Mouse (Mus musculus) layer of hippocampus, adult 8-10 months (tissue): ENCODE data around the gene Zdhhc23. TPM values are rescaled to one million over a fixed set of nuclear protein-coding genes. Genes with fewer than 3 reads are reported as not detected.

Experiments used
- DNase-seq, 2 experiments: peaks; one replicate each; pipeline ENCODE4 v3.0.0; 2022; ENCODE audit warnings: low spot score in 2 of 2
- total RNA-seq, 4 experiments: library from RNA; stranded (reverse); gene quantifications; 2 replicates each; pipeline ENCODE4 v1.2.4; 2022

The Zdhhc23 gene
- 10 to 100 TPM; 43.1 to 51.1 (median 48.6) TPM for total RNA-seq

- no peak for DNase-seq
Measured at GRCm38 (mm10) chr16:43979328-43980109, at the start of gene Zdhhc23. Zdhhc23 (minus strand) TSS chr16:43979791.

- no peak for DNase-seq
Measured at GRCm38 (mm10) chr16:44029273-44029672, 49.7 kb upstream of the Zdhhc23 start.

- no peak for DNase-seq
Measured at GRCm38 (mm10) chr16:44026822-44027221, 47.2 kb upstream of the Zdhhc23 start.

- DNase-seq, result no peak
Measured at GRCm38 (mm10) chr16:44026210-44026609, 46.6 kb upstream of the Zdhhc23 start.

- DNase-seq, result no peak
Measured at GRCm38 (mm10) chr16:44018986-44019548, 39.5 kb upstream of the Zdhhc23 start.

- no peak for DNase-seq
Measured at GRCm38 (mm10) chr16:44018372-44018771, 38.8 kb upstream of the Zdhhc23 start.

- DNase-seq, result no peak
Measured at GRCm38 (mm10) chr16:44017707-44018106, 38.1 kb upstream of the Zdhhc23 start.

- no peak for DNase-seq
Measured at GRCm38 (mm10) chr16:44016164-44016563, 36.6 kb upstream of the Zdhhc23 start.

- DNase-seq, result no peak
Measured at GRCm38 (mm10) chr16:44015416-44016158, 36.0 kb upstream of the Zdhhc23 start.

GRCm38 (mm10) chr16:44011010-44011409, 31.4 kb upstream of the Zdhhc23 start:
- no peak for DNase-seq

GRCm38 (mm10) chr16:44002086-44002485, 22.5 kb upstream of the Zdhhc23 start:
- no peak for DNase-seq

- DNase-seq, result no peak
Measured at GRCm38 (mm10) chr16:43999541-43999940, 19.9 kb upstream of the Zdhhc23 start.

- DNase-seq, result no peak
Measured at GRCm38 (mm10) chr16:43999111-43999510, 19.5 kb upstream of the Zdhhc23 start.

- DNase-seq, result no peak
Measured at GRCm38 (mm10) chr16:43994623-43995022, 15.0 kb upstream of the Zdhhc23 start.

- no peak for DNase-seq
Measured at GRCm38 (mm10) chr16:43986299-43986698, 6.7 kb upstream of the Zdhhc23 start.

GRCm38 (mm10) chr16:43980110-43980609, 569 bp upstream of the Zdhhc23 start:
- no peak for DNase-seq

GRCm38 (mm10) chr16:43979010-43979327, 622 bp downstream of the Zdhhc23 start:
- DNase-seq, result no peak

- DNase-seq, result no peak
Measured at GRCm38 (mm10) chr16:43973606-43974220, 5.9 kb downstream of the Zdhhc23 start.

- DNase-seq, result no peak
Measured at GRCm38 (mm10) chr16:43973147-43973546, 6.4 kb downstream of the Zdhhc23 start.

- DNase-seq, result no peak
Measured at GRCm38 (mm10) chr16:43972391-43972790, 7.2 kb downstream of the Zdhhc23 start.

GRCm38 (mm10) chr16:43971741-43972140, 7.8 kb downstream of the Zdhhc23 start:
- no peak for DNase-seq

- DNase-seq, result no peak
Measured at GRCm38 (mm10) chr16:43971189-43971588, 8.4 kb downstream of the Zdhhc23 start.
